Mouse (Mus musculus): Measurements from ENCODE around the gene Ak1. TPM values are rescaled to one million over a fixed set of nuclear protein-coding genes. Genes with fewer than 3 reads are reported as not detected.

Gene Ak1
- total RNA-seq (2012; rRNA removed), result 2.9 and 3.9 TPM in 2 replicates
- total RNA-seq (2014; rRNA removed), result 1.4 TPM in 2 replicates
- 1.5 and 2.8 TPM in 2 replicates for polyA plus RNA-seq (2012; ENCODE audit: insufficient read length, low read depth)

GRCm38 (mm10) chr2:32621517-32621859, at the start of gene Ak1:
Gene Ak1 (plus strand): TSS chr2:32621758.
- no peak within 1 kb of the TSS for H3K4me2 ChIP-seq (ENCODE audit: insufficient read depth, low read depth, poor library complexity, severe bottlenecking)
- H3K9me3 ChIP-seq (replicated peaks; ENCODE audit: low read length), result peaks cover 7% of the 10 kb centered on the region
- TF ChIP-seq USF2 (conservative IDR thresholded peaks at IDR 0.05; ENCODE audit: low read depth, low read length) (no peak), BHLHE40 (IDR thresholded peaks at IDR 0.05; ENCODE audit: low read depth, low read length) (no peak), TBP (conservative IDR thresholded peaks at IDR 0.05; ENCODE audit: low read depth, low read length) (no peak), MAFK (IDR thresholded peaks at IDR 0.05; ENCODE audit: insufficient replicate concordance, low read length) (no peak)
- no peak within 1 kb of the TSS for H3K4me3 ChIP-seq (replicated peaks in 1 of 3; ENCODE audit: low read depth in 2 of 3, low read length in 2 of 3, poor library complexity in 1 of 3)
- no peak within 1 kb of the TSS for H3K9ac ChIP-seq (ENCODE audit: insufficient read depth, low read depth)
- no peaks in the 10 kb centered on the region for H3K27me3 ChIP-seq (replicated peaks)
- in situ Hi-C loops (cut with MboI; ENCODE audit: low pct_ligation_motif_present, low pct_unique_long_range_greater_than_20kb, low sequenced_read_pairs) (no loop called here), dilution Hi-C loops (cut with MboI; ENCODE audit: extremely low pct_ligation_motif_present, extremely low pct_unique_long_range_greater_than_20kb, low sequenced_read_pairs) (no loop called here)
- H3K4me1 ChIP-seq (ENCODE audit: control insufficient read depth in 1 of 2, insufficient read depth in 2 of 2), result peaks cover 6 to 22% of the 10 kb centered on the region in 2 experiments
- peaks cover 25 to 58% of the 10 kb centered on the region in 2 experiments for H3K36me3 ChIP-seq (replicated peaks in 1 of 2; ENCODE audit: control insufficient read depth in 1 of 2, insufficient read depth in 1 of 2, low read length in 1 of 2)
- H3K27ac ChIP-seq (ENCODE audit: insufficient read depth, low read depth), result no peak within 1 kb of the TSS
- H3K79me2 ChIP-seq (replicated peaks; ENCODE audit: control insufficient read depth, extremely low read depth, insufficient read depth, poor library complexity, severe bottlenecking), result no peaks in the 10 kb centered on the region
- DNase-seq (ENCODE audit: extremely low read depth), result no peak

- peaks cover 3 to 35% of the 10 kb centered on the region in 2 experiments for H3K4me1 ChIP-seq (ENCODE audit: control insufficient read depth in 1 of 2, insufficient read depth in 2 of 2)
- in situ Hi-C loops (cut with MboI; ENCODE audit: low pct_ligation_motif_present, low pct_unique_long_range_greater_than_20kb, low sequenced_read_pairs), result loop anchor here (25.0 kb wide), 1 partner anchor 435 kb away; no protein-coding TSS in a partner anchor
Measured at GRCm38 (mm10) chr2:32572196-32572595, 49.4 kb upstream of the Ak1 start.

GRCm38 (mm10) chr2:32574497-32574896, 47.1 kb upstream of the Ak1 start, which contains the start of gene Pip5kl1:
Gene Pip5kl1 (plus strand): TSS chr2:32574797.
- H3K27ac ChIP-seq (ENCODE audit: insufficient read depth, low read depth), result no peak within 1 kb of the TSS
- H3K9ac ChIP-seq (ENCODE audit: insufficient read depth, low read depth), result no peak within 1 kb of the TSS
- H3K4me3 ChIP-seq (replicated peaks in 1 of 3; ENCODE audit: low read depth in 2 of 3, low read length in 2 of 3, poor library complexity in 1 of 3), result no peak within 1 kb of the TSS

More at GRCm38 (mm10) chr2:32572196-32572595, 49.4 kb upstream of the Ak1 start:
- Histone ChIP-seq H3K9me3 (replicated peaks; ENCODE audit: low read length) (no peaks in the 10 kb centered on the region), H3K4me3 (replicated peaks in 1 of 3; ENCODE audit: low read depth in 2 of 3, low read length in 2 of 3, poor library complexity in 1 of 3) (no peak overlapping the region), H3K79me2 (replicated peaks; ENCODE audit: control insufficient read depth, extremely low read depth, insufficient read depth, poor library complexity, severe bottlenecking) (peaks cover 16% of the 10 kb centered on the region), H3K27me3 (replicated peaks) (no peaks in the 10 kb centered on the region), H3K27ac (ENCODE audit: insufficient read depth, low read depth) (no peak overlapping the region), H3K9ac (ENCODE audit: insufficient read depth, low read depth) (no peak overlapping the region), H3K4me2 (ENCODE audit: insufficient read depth, low read depth, poor library complexity, severe bottlenecking) (peak overlapping the region; percentile 97; the same call in 1 of the 2 replicates), H3K36me3 (replicated peaks in 1 of 2; ENCODE audit: control insufficient read depth in 1 of 2, insufficient read depth in 1 of 2, low read length in 1 of 2) (peaks cover 15 to 63% of the 10 kb centered on the region in 2 experiments)
- dilution Hi-C loops (cut with MboI; ENCODE audit: extremely low pct_ligation_motif_present, extremely low pct_unique_long_range_greater_than_20kb, low sequenced_read_pairs), result no loop called here
- TF ChIP-seq SMC3 (IDR thresholded peaks at IDR 0.05; ENCODE audit: low read depth, low read length) (no peak), ZKSCAN1 (IDR thresholded peaks at IDR 0.05; ENCODE audit: borderline replicate concordance, low read depth, low read length) (no peak), CTCF (conservative IDR thresholded peaks at IDR 0.05 in 1 of 2, IDR thresholded peaks at IDR 0.05 in 1 of 2; ENCODE audit: low read depth in 2 of 2, low read length in 2 of 2) (no peak), RAD21 (IDR thresholded peaks at IDR 0.05; ENCODE audit: low read depth, low read length) (no peak), KAT2A (IDR thresholded peaks at IDR 0.05; ENCODE audit: insufficient replicate concordance, low read length) (no peak), POLR2AphosphoS2 (IDR thresholded peaks at IDR 0.05; ENCODE audit: low read depth, low read length) (no peak), IRF4 (IDR thresholded peaks at IDR 0.05; ENCODE audit: low read depth, low read length) (no peak), USF1 (IDR thresholded peaks at IDR 0.05; ENCODE audit: low read depth, low read length) (no peak), EP300 (IDR thresholded peaks at IDR 0.05; ENCODE audit: low read length) (no peak), SIN3A (IDR thresholded peaks at IDR 0.05; ENCODE audit: low read length) (no peak), ZMIZ1 (IDR thresholded peaks at IDR 0.05; ENCODE audit: low read depth, low read length) (no peak), E2F4 (IDR thresholded peaks at IDR 0.05; ENCODE audit: insufficient replicate concordance, low read depth, low read length) (no peak), TBP (conservative IDR thresholded peaks at IDR 0.05; ENCODE audit: low read depth, low read length) (no peak), MAFK (IDR thresholded peaks at IDR 0.05; ENCODE audit: insufficient replicate concordance, low read length) (no peak), ELF1 (IDR thresholded peaks at IDR 0.05; ENCODE audit: low read depth, low read length) (no peak), ZC3H11A (IDR thresholded peaks at IDR 0.05; ENCODE audit: low read depth, low read length) (no peak)
- no peak for DNase-seq (ENCODE audit: extremely low read depth)

More at GRCm38 (mm10) chr2:32574497-32574896, 47.1 kb upstream of the Ak1 start, which contains the start of gene Pip5kl1:
- H3K4me2 ChIP-seq (ENCODE audit: insufficient read depth, low read depth, poor library complexity, severe bottlenecking), result no peak within 1 kb of the TSS
- no peaks in the 10 kb centered on the region for H3K9me3 ChIP-seq (replicated peaks; ENCODE audit: low read length)
- no peak for DNase-seq (ENCODE audit: extremely low read depth)
- H3K4me1 ChIP-seq (ENCODE audit: control insufficient read depth in 1 of 2, insufficient read depth in 2 of 2), result peaks cover 3 to 35% of the 10 kb centered on the region in 2 experiments
- no peaks in the 10 kb centered on the region for H3K27me3 ChIP-seq (replicated peaks)
- dilution Hi-C loops (cut with MboI; ENCODE audit: extremely low pct_ligation_motif_present, extremely low pct_unique_long_range_greater_than_20kb, low sequenced_read_pairs), result no loop called here
- H3K79me2 ChIP-seq (replicated peaks; ENCODE audit: control insufficient read depth, extremely low read depth, insufficient read depth, poor library complexity, severe bottlenecking), result peaks cover 16% of the 10 kb centered on the region
- in situ Hi-C loops (cut with MboI; ENCODE audit: low pct_ligation_motif_present, low pct_unique_long_range_greater_than_20kb, low sequenced_read_pairs), result loop anchor here (25.0 kb wide), 1 partner anchor 437 kb away; no protein-coding TSS in a partner anchor
- TF ChIP-seq ZKSCAN1 (IDR thresholded peaks at IDR 0.05; ENCODE audit: borderline replicate concordance, low read depth, low read length) (no peak), UBTF (IDR thresholded peaks at IDR 0.05; ENCODE audit: low read depth, low read length) (no peak), ELF1 (IDR thresholded peaks at IDR 0.05; ENCODE audit: low read depth, low read length) (no peak), JUND (conservative IDR thresholded peaks at IDR 0.05; ENCODE audit: low read depth, low read length) (no peak), MAZ (IDR thresholded peaks at IDR 0.05; ENCODE audit: low read depth, low read length) (no peak), HCFC1 (IDR thresholded peaks at IDR 0.05; ENCODE audit: low read depth, low read length) (no peak), ZNF384 (IDR thresholded peaks at IDR 0.05; ENCODE audit: low read depth, low read length) (no peak)
- peaks cover 11 to 49% of the 10 kb centered on the region in 2 experiments for H3K36me3 ChIP-seq (replicated peaks in 1 of 2; ENCODE audit: control insufficient read depth in 1 of 2, insufficient read depth in 1 of 2, low read length in 1 of 2)

Measured in CH12.LX (cell line).